Comparison of ENCODE assay signal across 9 mouse cellular contexts in the genomic region with DNA sequence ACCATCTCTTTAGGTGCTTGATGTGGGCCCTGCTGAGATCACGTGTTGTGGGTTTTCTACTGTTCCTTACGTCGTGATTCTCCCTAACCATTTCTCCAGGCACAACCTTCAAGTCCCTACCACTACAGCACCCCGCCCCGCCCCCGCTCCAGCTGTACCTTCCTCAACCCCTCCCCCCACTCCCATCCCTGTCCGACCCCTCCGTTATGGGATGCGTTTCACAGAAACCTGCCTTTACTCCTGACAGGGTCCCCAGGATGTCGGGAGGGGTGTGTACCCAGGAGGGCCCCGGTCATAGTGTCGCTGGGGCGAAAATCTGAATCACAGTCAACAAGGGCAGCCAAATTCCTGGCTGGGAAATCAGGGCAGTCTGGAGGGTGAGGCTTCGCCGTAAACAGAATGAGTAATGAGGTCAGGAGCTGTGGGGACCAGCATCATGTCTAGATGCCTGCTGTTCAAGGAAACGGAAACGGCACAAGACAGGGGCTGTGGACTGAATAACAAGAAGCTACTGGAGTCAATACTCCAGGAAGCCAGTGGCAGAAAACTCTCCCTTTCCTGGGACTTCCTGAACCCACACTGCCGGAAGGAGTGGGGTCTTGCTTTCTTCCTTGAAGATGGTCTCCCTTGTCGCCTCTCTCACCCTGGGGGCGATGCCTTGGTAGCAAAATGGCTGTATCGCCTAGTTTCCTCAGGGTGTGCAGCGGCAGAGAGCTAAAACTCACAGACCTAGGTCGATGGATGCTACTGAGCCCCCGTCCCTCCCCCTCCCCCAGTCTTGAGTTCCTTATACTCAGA. TPM values are rescaled to one million over a fixed set of nuclear protein-coding genes. Genes with fewer than 3 reads are reported as not detected.
DNase-seq lines count a peak whose midpoint lies in the region; ATAC-seq lines count a peak whose summit lies in the region.
"Had no signal": no experiment of that assay in that cellular context is flagged by ENCODE, and none has a peak within 500 bp of the region (broad histone marks: within the 10 kb centered on the region; RNA-seq: fewer than 3 reads in every experiment).

No protein-coding gene starts in this region.

- H3K27me3 ChIP-seq in intestine, embryonic 15.5 days (replicated peaks): no peaks in the 10 kb centered on the region
- peaks cover 88% of the 10 kb centered on the region for H3K27me3 ChIP-seq in liver, embryonic 15.5 days
- H3K27me3 ChIP-seq in neural tube, embryonic 14.5 days (ENCODE audit: control insufficient read depth, insufficient read depth, low read length): no peaks in the 10 kb centered on the region

- no peaks in the 10 kb centered on the region for H3K9me3 ChIP-seq in intestine, embryonic 15.5 days
- H3K9me3 ChIP-seq in liver, embryonic 15.5 days (replicated peaks): no peaks in the 10 kb centered on the region
- H3K9me3 ChIP-seq in neural tube, embryonic 14.5 days (ENCODE audit: control insufficient read depth, low read length): no peaks in the 10 kb centered on the region

- H3K4me2 ChIP-seq in intestine, embryonic 15.5 days (replicated peaks): peak overlapping the region; percentile 54
- peak overlapping the region; percentile 25; the same call in 1 of the 2 replicates for H3K4me2 ChIP-seq in liver, embryonic 15.5 days
- peak overlapping the region; percentile 43 for H3K4me2 ChIP-seq in neural tube, embryonic 14.5 days (ENCODE audit: low read depth, low read length)

- H3K27ac ChIP-seq in intestine, embryonic 15.5 days: peak overlapping the region; percentile 66
- H3K27ac ChIP-seq in liver, embryonic 15.5 days (replicated peaks): no peak overlapping the region
- H3K27ac ChIP-seq in neural tube, embryonic 14.5 days (ENCODE audit: low read depth, low read length): peak overlapping the region; percentile 66
- H3K27ac ChIP-seq: left cerebral cortex, adult 2 months had no signal

- WGBS in intestine, embryonic 15.5 days: 7% methylated on average over 24 of the region's 24 CpGs
- WGBS in liver, embryonic 15.5 days (ENCODE audit: insufficient replicate concordance): 8% methylated on average over 24 of the region's 24 CpGs
- 3% methylated on average over 24 of the region's 24 CpGs for WGBS in neural tube, embryonic 14.5 days

- peaks cover 36% of the 10 kb centered on the region for H3K4me1 ChIP-seq in intestine, embryonic 15.5 days (replicated peaks)
- peaks cover 36% of the 10 kb centered on the region for H3K4me1 ChIP-seq in liver, embryonic 15.5 days (replicated peaks)
- H3K4me1 ChIP-seq in neural tube, embryonic 14.5 days (ENCODE audit: control insufficient read depth, insufficient read depth, low read length): peaks cover 15% of the 10 kb centered on the region

- H3K36me3 ChIP-seq in intestine, embryonic 15.5 days: no peaks in the 10 kb centered on the region
- no peaks in the 10 kb centered on the region for H3K36me3 ChIP-seq in liver, embryonic 15.5 days (replicated peaks)
- no peaks in the 10 kb centered on the region for H3K36me3 ChIP-seq in neural tube, embryonic 14.5 days (ENCODE audit: control insufficient read depth, insufficient read depth, low read length)

- peak overlapping the region; percentile 11; the same call in 1 of the 2 replicates for H3K4me3 ChIP-seq in intestine, embryonic 15.5 days (replicated peaks)
- H3K4me3 ChIP-seq in liver, embryonic 15.5 days (replicated peaks): 0 out of 2 replicates have a peak overlapping the region, but pooled peaks have one; percentile 4
- peak overlapping the region; percentile 6; the same call in 1 of the 2 replicates for H3K4me3 ChIP-seq in neural tube, embryonic 14.5 days (ENCODE audit: low read depth, low read length)
- H3K4me3 ChIP-seq: left cerebral cortex, adult 2 months had no signal

- H3K9ac ChIP-seq in intestine, embryonic 15.5 days: no peak overlapping the region
- H3K9ac ChIP-seq in liver, embryonic 15.5 days: no peak overlapping the region
- H3K9ac ChIP-seq in neural tube, embryonic 14.5 days (replicated peaks; ENCODE audit: low read depth, low read length): peak overlapping the region; percentile 26; the same call in 1 of the 2 replicates

- ATAC-seq in intestine, embryonic 15.5 days: no peak; the same call in 1 of the 2 replicates
- ATAC-seq in liver, embryonic 15.5 days (ENCODE audit: insufficient read depth): peak; percentile 43; the same call in 1 of the 2 replicates
- peak; percentile 77 for ATAC-seq in neural tube, embryonic 14.5 days (ENCODE audit: low read depth)

- peak; percentile 12 for DNase-seq in right cerebral cortex, adult 18-20 months
- DNase-seq in right cerebral cortex, postnatal 36 days (ENCODE audit: low spot score in 2 of 2): no peak
- peak; percentile 76 for DNase-seq in cerebellum, adult 9-10 months
- DNase-seq in gastrocnemius, postnatal 10 days: peak; percentile 33
- no peak for DNase-seq in spleen, postnatal 36 days (ENCODE audit: low spot score in 2 of 2)

RNA-seq across cellular contexts. Expression of a gene that starts 31.0 kb away (rescaled TPM):
- total RNA-seq in gastrocnemius, postnatal 10 days (2021): 10 to 100 TPM; 15.0 to 23.3 TPM
- polyA plus RNA-seq in intestine, embryonic 15.5 days (2015; fragmentation: Nextera tagmentation; extraction: Ambion mirVana): 13.4 TPM in 2 replicates
- polyA plus RNA-seq in liver, embryonic 15.5 days (2015; fragmentation: Nextera tagmentation; extraction: Ambion mirVana): 93.3 and 93.5 TPM in 2 replicates
- 7.6 TPM in 2 replicates for polyA plus RNA-seq in neural tube, embryonic 14.5 days (2014; fragmentation: Nextera tagmentation; extraction: Ambion mirVana)

Comparison
In these comparisons a context has a peak if more than half of its experiments do, and no peak if none do; other contexts are left out.
1. DNase-seq: peak in right cerebral cortex, adult 18-20 months (single experiment), cerebellum, adult 9-10 months (single experiment) and gastrocnemius, postnatal 10 days (single experiment); none in right cerebral cortex, postnatal 36 days (0 of 2) and spleen, postnatal 36 days (0 of 2).
2. Peak in every context shown above with its lines, with median percentiles within 50 percentile points of each other: H3K4me2 ChIP-seq and H3K4me3 ChIP-seq.